ENCODE assay signal across 25 mouse cellular contexts in genomic region chr1:128781311-128781710, GRCm38 (mm10).
A peak's percentile ranks its signal among the peaks of the same experiment; 100 is the strongest.
DNase-seq lines count a peak whose midpoint lies in the region; ATAC-seq lines count a peak whose summit lies in the region.
"Had no signal": no experiment of that assay in that cellular context is flagged by ENCODE, and none has a peak within 500 bp of the region (broad histone marks: within the 10 kb centered on the region; RNA-seq: fewer than 3 reads in every experiment).

No protein-coding gene starts in this region.

- H3K36me3 ChIP-seq in stomach, embryonic 16.5 days (ENCODE audit: control insufficient read depth, insufficient read depth, low read length), result no peaks in the 10 kb centered on the region
- H3K36me3 ChIP-seq: forebrain, embryonic 15.5 days; G1E; hindbrain, embryonic 12.5 days; intestine, embryonic 15.5 days; limb, embryonic 12.5 days; neural tube, embryonic 15.5 days had no signal

- H3K9ac ChIP-seq in stomach, embryonic 16.5 days (ENCODE audit: low read length), result no peak overlapping the region
- H3K9ac ChIP-seq: forebrain, embryonic 15.5 days; hindbrain, embryonic 12.5 days; intestine, embryonic 15.5 days; limb, embryonic 12.5 days; neural tube, embryonic 15.5 days had no signal

- peak; percentile 31; the same call in 1 of the 2 replicates for ATAC-seq in frontal cortex, adult (ENCODE audit: low TSS enrichment)
- ATAC-seq in stomach, embryonic 16.5 days (ENCODE audit: insufficient read depth, low FRiP score), result no peak
- ATAC-seq: forebrain, embryonic 15.5 days; hindbrain, postnatal 0 days; intestine, embryonic 15.5 days had no signal

- no peak overlapping the region for H3K4me3 ChIP-seq in stomach, embryonic 16.5 days (replicated peaks; ENCODE audit: low read length)
- H3K4me3 ChIP-seq: forebrain, embryonic 15.5 days; hindbrain, embryonic 12.5 days; intestine, embryonic 15.5 days; limb, embryonic 12.5 days; neural tube, embryonic 15.5 days had no signal

- peak overlapping the region; percentile 52; the same call in 1 of the 2 replicates for H3K27ac ChIP-seq in stomach, embryonic 16.5 days (ENCODE audit: low read length)
- H3K27ac ChIP-seq: forebrain, embryonic 15.5 days; hindbrain, embryonic 12.5 days; hindbrain, postnatal 0 days; intestine, embryonic 15.5 days; limb, embryonic 12.5 days; neural tube, embryonic 15.5 days had no signal

- no peak for DNase-seq in frontal cortex, postnatal 10 days (ENCODE audit: low spot score in 2 of 2)
- DNase-seq in layer of hippocampus, adult 8-10 months (ENCODE audit: low spot score in 2 of 2), result peak; percentile 34 to 44
- DNase-seq in layer of hippocampus, postnatal 25 days (ENCODE audit: extremely low spot score in 1 of 2, low spot score in 1 of 2), result no peak
- DNase-seq in right cerebral cortex, adult 2 months (ENCODE audit: low spot score in 2 of 2), result peak; percentile 36 to 43
- DNase-seq in right cerebral cortex, postnatal 4 days, result no peak
- DNase-seq: adrenal gland, adult 8-10 months; cerebellum, adult 8-10 months; gastrocnemius, postnatal 14 days; heart, postnatal 36 days; kidney, adult 2 months; kidney, postnatal 36 days; lung, postnatal 4 days; midbrain, embryonic 14.5 days; retina, postnatal 1 day; thymus, postnatal 4 days had no signal

- 45% methylated on average over 4 of the region's 4 CpGs for WGBS in stomach, embryonic 16.5 days

- no peaks in the 10 kb centered on the region for H3K9me3 ChIP-seq in stomach, embryonic 16.5 days (replicated peaks; ENCODE audit: control insufficient read depth, low read length)
- H3K9me3 ChIP-seq: forebrain, embryonic 15.5 days; G1E; intestine, embryonic 15.5 days; limb, embryonic 12.5 days; neural tube, embryonic 15.5 days had no signal

- no peaks in the 10 kb centered on the region for H3K27me3 ChIP-seq in stomach, embryonic 16.5 days (ENCODE audit: control insufficient read depth, insufficient read depth, low read length)
- H3K27me3 ChIP-seq: forebrain, embryonic 15.5 days; hindbrain, embryonic 12.5 days; intestine, embryonic 15.5 days; limb, embryonic 12.5 days; neural tube, embryonic 15.5 days had no signal

- H3K4me1 ChIP-seq in stomach, embryonic 16.5 days (ENCODE audit: control insufficient read depth, insufficient read depth, low read length), result peaks cover 7% of the 10 kb centered on the region; the same call in 1 of the 2 replicates
- H3K4me1 ChIP-seq: forebrain, embryonic 15.5 days; hindbrain, embryonic 12.5 days; intestine, embryonic 15.5 days; limb, embryonic 12.5 days; neural tube, embryonic 15.5 days had no signal

- H3K4me2 ChIP-seq in stomach, embryonic 16.5 days (ENCODE audit: low read depth, low read length), result no peak overlapping the region
- H3K4me2 ChIP-seq: forebrain, embryonic 15.5 days; heart, embryonic 11.5 days; hindbrain, embryonic 12.5 days; intestine, embryonic 15.5 days; limb, embryonic 12.5 days; neural tube, embryonic 15.5 days had no signal

Comparison
In these comparisons a context has a peak if more than half of its experiments do, and no peak if none do; other contexts are left out.
1. DNase-seq: peak in layer of hippocampus, adult 8-10 months (2 of 2) and right cerebral cortex, adult 2 months (2 of 2); none in frontal cortex, postnatal 10 days (0 of 2), layer of hippocampus, postnatal 25 days (0 of 2) and right cerebral cortex, postnatal 4 days (single experiment).